Mouse (Mus musculus) kidney, embryonic 14.5 days (tissue): Measurements from ENCODE around the gene Ckb. TPM values are rescaled to one million over a fixed set of nuclear protein-coding genes. Genes with fewer than 3 reads are reported as not detected.

Experiments
- ATAC-seq: fragments of 200-750 bp; cut with Nextera tagmentation; 2 replicates; pipeline ENCODE4 v1.8.0; 2017; ENCODE audit warnings: moderate number of reproducible peaks, mild to moderate bottlenecking, moderate TSS enrichment, moderate library complexity; ENCODE audit not compliant: low FRiP score, low TSS enrichment
- H3K27ac ChIP-seq: fragments of 300-500 bp; sonication (generic); 2 replicates; pipeline ENCODE4 v1.5.1; 2014; ENCODE audit warnings: low read depth, mild to moderate bottlenecking, low read length, moderate library complexity, mixed read lengths
- H3K27me3 ChIP-seq: fragments of 300-500 bp; sonication (generic); 2 replicates; pipeline ENCODE4 v1.6.1; 2014; ENCODE audit warnings: mild to moderate bottlenecking, low read length; ENCODE audit not compliant: control insufficient read depth, insufficient read depth
- H3K36me3 ChIP-seq: fragments of 300-500 bp; sonication (generic); 2 replicates; pipeline ENCODE4 v1.6.1; 2014; ENCODE audit warnings: low read length, mixed read lengths; ENCODE audit not compliant: control insufficient read depth, insufficient read depth
- H3K4me1 ChIP-seq: fragments of 300-500 bp; sonication (generic); 2 replicates; pipeline ENCODE4 v1.6.1; 2014; ENCODE audit warnings: low read length, mixed read lengths; ENCODE audit not compliant: control insufficient read depth, insufficient read depth
- H3K4me2 ChIP-seq: fragments of 300-500 bp; sonication (generic); replicated peaks from 2 replicates; pipeline ENCODE4 v1.6.1; 2014; ENCODE audit warnings: low read depth, mild to moderate bottlenecking, low read length
- H3K4me3 ChIP-seq: fragments of 300-500 bp; sonication (generic); 2 replicates; pipeline ENCODE4 v1.5.1; 2014; ENCODE audit warnings: mild to moderate bottlenecking, low read length
- H3K9ac ChIP-seq: fragments of 300-500 bp; sonication (generic); 2 replicates; pipeline ENCODE4 v1.6.1; 2014; ENCODE audit warnings: low read depth, mild to moderate bottlenecking, low read length, moderate library complexity
- H3K9me3 ChIP-seq: fragments of 300-500 bp; sonication (generic); 2 replicates; pipeline ENCODE4 v1.6.1; 2016; ENCODE audit warnings: low read length; ENCODE audit not compliant: control insufficient read depth
- WGBS: fragments of 180-500 bp; shearing (Covaris S2); extraction: QIAGEN DNeasy Blood & Tissue Kit; methylation state at CpG from one replicate; pipeline ENCODE4 v1.1.7; 2014; 5-methylcytosine and 5-hydroxymethylcytosine counted together
- polyA plus RNA-seq: library from polyadenylated mRNA; unstranded; fragments of >200 nt; fragmentation: Nextera tagmentation; extraction: Ambion mirVana; gene quantifications from 2 replicates; pipeline ENCODE4 v1.2.1, GENCODE M21; 2014

Ckb gene
- polyA plus RNA-seq, 1 experiment from 2014 or later: 88.5 TPM

DNA sequence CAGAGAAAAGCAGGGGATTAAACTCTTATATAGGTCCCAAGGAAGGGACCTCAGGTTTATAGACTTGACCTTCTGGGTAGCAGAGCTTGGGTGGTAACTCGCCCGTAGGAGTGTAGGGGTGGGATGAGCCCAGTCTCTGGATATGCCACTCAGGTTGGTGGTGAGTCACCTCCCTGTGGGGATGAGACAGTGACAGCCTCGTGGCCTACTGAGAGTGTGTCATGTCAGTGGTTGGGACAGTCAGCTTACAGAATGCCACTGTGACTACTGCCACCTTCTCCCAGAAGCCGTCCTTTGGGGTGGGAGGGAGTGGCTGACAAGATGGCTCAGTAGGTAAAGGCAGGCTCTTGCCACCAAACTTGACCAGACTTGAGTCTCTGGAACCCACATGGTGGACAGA lies 14.3 kb upstream of the Ckb start:
- Histone ChIP-seq H3K9ac (no peak overlapping the region), H3K36me3 (peaks cover 5% of the 10 kb centered on the region; the same call in 1 of the 2 replicates), H3K4me1 (peaks cover 11% of the 10 kb centered on the region), H3K27me3 (no peaks in the 10 kb centered on the region), H3K27ac (no peak overlapping the region), H3K4me2 (no peak overlapping the region), H3K9me3 (no peaks in the 10 kb centered on the region), H3K4me3 (no peak overlapping the region)
- no peak for ATAC-seq
- 68% methylated on average over 4 of the region's 4 CpGs for WGBS

DNA sequence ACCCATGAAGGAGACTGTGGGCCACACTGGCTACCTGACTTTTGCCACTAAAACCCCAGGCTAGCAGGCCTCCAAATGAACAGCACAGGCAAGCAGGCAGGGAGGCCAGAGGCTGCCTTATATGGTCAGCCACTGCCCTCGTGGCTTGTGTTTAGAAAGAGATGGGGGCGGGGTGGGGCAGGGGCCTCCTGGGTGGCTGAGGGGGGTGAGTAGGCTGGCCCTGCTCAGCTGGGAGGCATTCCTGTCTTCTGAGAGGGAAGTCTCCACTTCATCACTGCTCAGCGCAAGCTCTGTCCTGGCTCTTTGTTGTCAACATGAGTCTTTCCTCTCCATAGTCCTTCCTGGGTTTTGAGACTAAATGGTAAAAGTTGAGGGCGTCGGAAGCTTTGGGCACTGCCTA lies 10.7 kb upstream of the Ckb start:
- no peak overlapping the region for H3K27ac ChIP-seq

DNA sequence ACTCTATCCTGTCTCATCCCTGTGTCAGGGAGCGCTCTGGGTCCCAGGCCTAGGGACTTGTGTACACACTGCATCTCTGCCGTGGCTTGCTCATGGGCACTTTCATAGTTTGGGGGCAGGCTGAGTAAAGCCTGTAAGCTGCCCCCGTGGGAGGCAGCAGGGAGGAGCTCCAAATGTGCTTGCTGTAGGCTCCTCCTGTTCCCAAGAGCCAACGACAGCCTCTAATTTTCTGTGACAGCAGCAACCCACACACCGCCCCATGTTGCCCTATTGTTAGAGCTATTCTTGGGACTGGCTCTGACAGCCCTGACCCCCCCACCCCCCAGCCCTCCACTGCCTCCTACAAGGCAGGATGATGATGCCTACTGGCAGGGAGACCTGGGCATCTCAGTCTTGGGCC lies 9.9 kb upstream of the Ckb start:
- no peak for ATAC-seq
- H3K9me3 ChIP-seq: no peaks in the 10 kb centered on the region
- no peak overlapping the region for H3K9ac ChIP-seq
- no peak overlapping the region for H3K4me2 ChIP-seq
- peaks cover 15% of the 10 kb centered on the region for H3K4me1 ChIP-seq
- no peak overlapping the region for H3K4me3 ChIP-seq
- H3K27ac ChIP-seq: no peak overlapping the region
- no peaks in the 10 kb centered on the region for H3K27me3 ChIP-seq
- 80% methylated on average over 5 of the region's 5 CpGs for WGBS
- H3K36me3 ChIP-seq: peaks cover 16% of the 10 kb centered on the region

More for the DNA sequence above, 10.7 kb upstream of the Ckb start:
- H3K9me3 ChIP-seq: no peaks in the 10 kb centered on the region
- H3K36me3 ChIP-seq: peaks cover 16% of the 10 kb centered on the region
- 78% methylated on average over 5 of the region's 5 CpGs for WGBS
- H3K4me2 ChIP-seq: no peak overlapping the region
- H3K27me3 ChIP-seq: no peaks in the 10 kb centered on the region
- no peak for ATAC-seq
- peaks cover 13% of the 10 kb centered on the region for H3K4me1 ChIP-seq
- H3K9ac ChIP-seq: no peak overlapping the region
- no peak overlapping the region for H3K4me3 ChIP-seq

DNA sequence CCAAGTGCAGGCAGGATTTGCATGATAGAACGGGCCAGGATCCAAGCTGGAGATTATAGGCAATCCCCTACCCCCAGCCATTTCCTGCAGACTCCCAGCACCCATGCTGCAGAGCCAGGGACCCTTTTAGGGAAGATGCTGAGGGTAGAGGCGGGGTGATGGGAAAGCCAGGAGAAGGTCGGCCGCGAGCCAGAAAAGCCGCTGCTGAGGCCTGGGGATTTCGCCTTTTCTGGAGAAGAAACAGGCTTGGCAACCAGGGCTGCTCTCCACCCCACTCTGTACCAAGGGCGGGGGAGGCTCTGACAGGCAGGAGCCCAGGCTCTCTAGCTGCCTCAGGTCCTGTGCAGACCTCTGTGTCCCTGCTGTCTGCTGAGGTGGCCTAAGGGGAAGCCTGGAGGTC lies 9.2 kb upstream of the Ckb start:
- H3K9me3 ChIP-seq: no peaks in the 10 kb centered on the region
- H3K9ac ChIP-seq: no peak overlapping the region
- H3K36me3 ChIP-seq: peaks cover 16% of the 10 kb centered on the region
- H3K27ac ChIP-seq: no peak overlapping the region
- peaks cover 16% of the 10 kb centered on the region for H3K4me1 ChIP-seq
- WGBS: 92% methylated on average over 8 of the region's 8 CpGs
- no peak for ATAC-seq
- H3K4me2 ChIP-seq: no peak overlapping the region
- H3K4me3 ChIP-seq: no peak overlapping the region
- H3K27me3 ChIP-seq: no peaks in the 10 kb centered on the region

DNA sequence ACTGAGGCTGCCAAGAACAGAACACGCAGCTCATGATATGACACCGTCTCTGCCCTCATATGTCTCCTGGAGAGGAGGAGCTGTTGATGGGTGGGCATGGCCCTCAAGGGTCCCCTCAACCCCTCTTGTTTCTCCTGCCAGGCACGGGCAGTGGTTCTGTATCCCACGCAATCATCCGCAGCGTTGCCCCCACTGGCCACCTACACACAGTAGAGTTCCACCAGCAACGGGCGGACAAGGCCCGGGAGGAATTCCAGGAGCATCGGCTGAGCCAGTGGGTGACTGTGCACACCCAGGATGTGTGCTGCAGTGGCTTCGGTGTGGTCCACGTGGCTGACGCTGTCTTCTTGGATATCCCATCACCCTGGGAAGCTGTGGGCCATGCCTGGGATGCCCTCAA lies 8.5 kb upstream of the Ckb start:
- no peak overlapping the region for H3K9ac ChIP-seq
- 95% methylated on average over 13 of the region's 13 CpGs for WGBS
- H3K27ac ChIP-seq: no peak overlapping the region
- H3K4me1 ChIP-seq: peaks cover 16% of the 10 kb centered on the region
- H3K4me3 ChIP-seq: no peak overlapping the region
- no peak overlapping the region for H3K4me2 ChIP-seq
- ATAC-seq: no peak
- peaks cover 16% of the 10 kb centered on the region for H3K36me3 ChIP-seq
- no peaks in the 10 kb centered on the region for H3K27me3 ChIP-seq
- H3K9me3 ChIP-seq: no peaks in the 10 kb centered on the region

DNA sequence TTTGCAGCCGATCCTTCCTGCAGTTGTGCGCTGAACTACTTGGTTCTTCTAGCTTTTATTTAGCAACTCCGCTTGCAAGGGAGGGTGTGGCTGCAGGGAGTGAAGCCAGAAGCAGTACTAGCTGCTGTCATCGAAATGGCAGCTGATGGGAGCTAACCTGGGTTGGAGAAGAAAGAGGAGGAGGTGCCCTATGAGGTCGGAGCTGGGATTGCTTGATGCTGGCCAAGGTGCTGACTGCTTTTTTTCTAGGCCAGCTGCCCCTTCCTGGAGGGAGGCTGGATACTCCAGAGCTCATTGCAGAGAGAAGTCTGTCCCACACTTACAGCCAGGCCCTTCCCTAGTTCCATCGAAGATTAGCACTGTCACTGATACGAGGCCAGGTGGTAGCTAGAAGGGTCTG lies 6.9 kb upstream of the Ckb start:
- Histone ChIP-seq H3K4me3 (peak overlapping the region; percentile 94), H3K36me3 (peaks cover 16% of the 10 kb centered on the region), H3K9me3 (no peaks in the 10 kb centered on the region), H3K27ac (no peak overlapping the region), H3K4me2 (peak overlapping the region; percentile 91), H3K4me1 (peaks cover 16% of the 10 kb centered on the region), H3K9ac (peak overlapping the region; percentile 82; the same call in 1 of the 2 replicates), H3K27me3 (peaks cover 6% of the 10 kb centered on the region; the same call in 1 of the 2 replicates)
- WGBS: 45% methylated on average over 7 of the region's 7 CpGs
- no peak for ATAC-seq

DNA sequence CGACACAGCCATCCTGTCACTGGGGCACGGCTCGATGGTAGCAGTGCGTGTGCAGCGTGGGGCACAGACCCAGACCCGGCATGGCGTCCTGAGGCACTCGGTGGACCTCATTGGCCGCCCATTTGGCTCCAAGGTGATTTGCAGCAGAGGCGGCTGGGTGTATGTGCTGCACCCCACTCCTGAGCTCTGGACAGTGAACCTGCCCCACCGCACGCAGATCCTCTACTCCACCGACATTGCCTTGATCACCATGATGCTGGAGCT lies 6.5 kb upstream of the Ckb start:
- Histone ChIP-seq H3K9me3 (no peaks in the 10 kb centered on the region), H3K36me3 (peaks cover 16% of the 10 kb centered on the region), H3K4me1 (peaks cover 16% of the 10 kb centered on the region), H3K27me3 (peaks cover 10% of the 10 kb centered on the region), H3K4me2 (peak overlapping the region; percentile 91), H3K4me3 (peak overlapping the region; percentile 94), H3K9ac (peak overlapping the region; percentile 82), H3K27ac (no peak overlapping the region)
- ATAC-seq: no peak
- 7% methylated on average over 13 of the region's 13 CpGs for WGBS

DNA sequence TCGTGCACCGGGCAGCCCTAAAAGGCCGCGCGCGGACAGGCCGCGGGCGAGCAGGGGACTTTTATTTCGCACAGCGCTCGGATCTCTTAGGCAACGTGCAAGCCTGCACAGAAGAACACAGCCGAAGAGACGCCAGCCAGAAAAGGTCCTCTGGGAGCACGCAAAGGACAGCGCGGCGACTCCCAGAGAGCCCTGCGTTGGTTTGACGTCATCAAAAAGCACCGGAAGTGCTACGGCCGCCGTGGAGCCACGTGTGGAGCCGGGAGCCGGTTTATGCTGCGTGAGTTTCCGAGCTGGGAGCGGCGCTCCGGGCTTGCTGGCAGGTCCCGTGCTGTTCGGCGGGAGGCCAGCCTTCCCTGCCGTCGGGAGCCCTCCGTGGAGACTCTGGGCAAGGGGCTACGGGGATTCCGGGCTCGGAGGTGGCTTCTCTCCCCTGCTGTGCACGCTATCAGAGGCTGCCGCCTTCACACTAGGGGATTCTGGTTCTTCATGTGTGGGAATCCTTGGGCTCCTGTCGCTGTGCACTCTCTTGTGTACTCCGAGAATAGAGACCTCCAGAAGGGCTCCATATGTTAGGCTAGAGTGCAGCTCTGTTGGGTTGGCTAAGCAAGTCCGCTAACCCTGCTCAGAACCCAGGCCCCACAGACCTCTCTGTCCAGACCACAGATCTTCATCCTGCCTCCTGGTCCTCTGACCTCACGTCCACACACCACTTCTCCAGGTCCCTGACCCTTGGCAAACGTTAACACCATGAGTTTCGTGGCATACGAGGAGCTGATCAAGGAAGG lies 5.9 kb upstream of the Ckb start, which contains the start of gene Trmt61a:
TSS of gene Trmt61a (plus strand) at position 224 of the 788 bp plus-strand sequence.
- peaks cover 16% of the 10 kb centered on the region for H3K4me1 ChIP-seq
- H3K9ac ChIP-seq: peak within 1 kb of the TSS; percentile 82
- peaks cover 16% of the 10 kb centered on the region for H3K36me3 ChIP-seq
- no peaks in the 10 kb centered on the region for H3K9me3 ChIP-seq
- under 1% methylated on average over 51 of the region's 51 CpGs for WGBS
- H3K27ac ChIP-seq: peak within 1 kb of the TSS; percentile 96
- peak within 1 kb of the TSS; percentile 94 for H3K4me3 ChIP-seq
- peak within 1 kb of the TSS; percentile 91 for H3K4me2 ChIP-seq
- H3K27me3 ChIP-seq: peaks cover 15% of the 10 kb centered on the region
- ATAC-seq: peak; percentile 85

DNA sequence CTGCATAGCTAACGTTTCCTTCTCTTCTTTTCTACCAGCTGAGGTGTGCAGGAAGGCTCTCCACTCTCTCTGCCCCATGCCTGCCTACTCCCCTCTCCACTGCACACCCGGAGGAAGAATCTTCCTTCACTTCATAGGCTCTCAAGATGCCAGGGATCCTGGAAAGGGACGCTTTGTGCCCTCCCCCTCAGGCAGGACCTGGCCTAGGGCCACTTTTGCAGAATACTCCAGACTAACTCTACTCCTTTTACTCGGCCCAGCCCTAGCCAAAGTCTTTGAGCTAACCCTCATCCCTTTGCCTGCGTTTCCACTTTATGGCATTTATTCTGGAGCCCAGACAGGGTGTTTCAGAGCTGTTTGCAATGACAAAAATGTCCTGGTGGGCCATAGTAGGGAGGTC lies 5.3 kb upstream of the Ckb start:
- Histone ChIP-seq H3K27ac (peak overlapping the region; percentile 96), H3K27me3 (peaks cover 22% of the 10 kb centered on the region), H3K4me3 (peak overlapping the region; percentile 94), H3K36me3 (peaks cover 13% of the 10 kb centered on the region), H3K9ac (peak overlapping the region; percentile 82), H3K4me1 (peaks cover 20% of the 10 kb centered on the region), H3K4me2 (peak overlapping the region; percentile 91), H3K9me3 (no peaks in the 10 kb centered on the region)
- WGBS: 19% methylated on average over 5 of the region's 5 CpGs
- ATAC-seq: no peak; the same call in 1 of the 2 replicates
